Mouse (Mus musculus): ENCODE measurements at regions not wholly inside any gene's neighbourhood (a gene's known extent, or its start where the extent isn't known, plus 50 kb on each side); places are given as distances from the start of the nearest gene placed in this dataset.
"Not testable (repeated sequence)": the region's sequence is repeated elsewhere in the genome, so short reads cannot be mapped to it uniquely, and the experiment has no call there.

- intact Hi-C loops (cut with DNase I): no loop called here
- DNase-seq (ENCODE audit: low spot score in 2 of 2): no peak
Measured at GRCm38 (mm10) chr3:17636276-17636675, 311.9 kb upstream of the Cypt12 start.

- intact Hi-C loops (cut with DNase I): loop anchor here (10.0 kb wide), 1 partner anchor 115 kb away; no protein-coding TSS in a partner anchor
- DNase-seq (ENCODE audit: low spot score in 2 of 2): not testable (repeated sequence)
Measured at GRCm38 (mm10) chr3:17659988-17660387, 288.2 kb upstream of the Cypt12 start.

- intact Hi-C loops (cut with DNase I): loop anchor here (10.0 kb wide), 1 partner anchor 113 kb away; no protein-coding TSS in a partner anchor
- no peak for DNase-seq (ENCODE audit: low spot score in 2 of 2)
Measured at GRCm38 (mm10) chr3:17661987-17662386, 286.2 kb upstream of the Cypt12 start.

GRCm38 (mm10) chr3:17667016-17667415, 281.2 kb upstream of the Cypt12 start:
- intact Hi-C loops (cut with DNase I): loop anchor here (10.0 kb wide), 1 partner anchor 108 kb away; no protein-coding TSS in a partner anchor
- peak in 1 of 2 experiments; percentile 29 for DNase-seq (ENCODE audit: low spot score in 2 of 2)

GRCm38 (mm10) chr3:17668839-17669238, 279.4 kb upstream of the Cypt12 start:
- intact Hi-C loops (cut with DNase I): loop anchor here (10.0 kb wide), 1 partner anchor 106 kb away; no protein-coding TSS in a partner anchor

More at GRCm38 (mm10) chr3:17668839-17669238, 279.4 kb upstream of the Cypt12 start:
- DNase-seq (ENCODE audit: low spot score in 2 of 2): peak in 1 of 2 experiments; percentile 12

Measured in left cerebral cortex, postnatal 14 days (tissue).